Mouse (Mus musculus) MEL (cell line): Measurements from ENCODE around the gene Phf12. TPM values are rescaled to one million over a fixed set of nuclear protein-coding genes. Genes with fewer than 3 reads are reported as not detected.

Source experiments
- DNase-seq: peaks from one replicate; pipeline ENCODE4 v3.0.0; 2011; ENCODE audit warnings: low read depth, low spot score
- H3K27ac ChIP-seq: 2 replicates; pipeline ENCODE4 v1.5.1; 2012; ENCODE audit warnings: low read depth, mild to moderate bottlenecking, control low read depth, low read length, moderate library complexity; ENCODE audit not compliant: control insufficient read depth
- H3K27me3 ChIP-seq, 2 experiments: fragments of 150-350 bp in 1 of 2; sonication (generic) in 1 of 2; 2 replicates each; pipeline ENCODE4 v1.6.1; 2012; ENCODE audit warnings: low read length in 2 of 2, mild to moderate bottlenecking in 2 of 2, improper control_type of control experiment in 1 of 2, moderate library complexity in 1 of 2; ENCODE audit not compliant: insufficient read depth in 2 of 2, control insufficient read depth in 1 of 2
- H3K36me3 ChIP-seq, 2 experiments: 2 replicates each; pipeline ENCODE4 v1.6.1; 2012 to 2014; ENCODE audit warnings: low read length in 2 of 2, improper control_type of control experiment in 1 of 2, inconsistent platforms in 1 of 2, mild to moderate bottlenecking in 1 of 2; ENCODE audit not compliant: insufficient read depth in 2 of 2, control insufficient read depth in 1 of 2
- H3K4me1 ChIP-seq, 2 experiments: fragments of 150-350 bp in 1 of 2; sonication (generic) in 1 of 2; 2 replicates each; pipeline ENCODE4 v1.6.1; 2012; ENCODE audit warnings: low read length in 2 of 2, improper control_type of control experiment in 1 of 2, mild to moderate bottlenecking in 1 of 2; ENCODE audit not compliant: insufficient read depth in 2 of 2, control insufficient read depth in 1 of 2
- H3K4me3 ChIP-seq, 2 experiments: fragments of 150-350 bp in 1 of 2; sonication (generic) in 1 of 2; 2 replicates each; pipeline ENCODE4 v1.5.1; 2012; ENCODE audit warnings: low read depth in 2 of 2, low read length in 2 of 2, mild to moderate bottlenecking in 2 of 2, moderate library complexity in 2 of 2, control low read depth in 1 of 2, improper control_type of control experiment in 1 of 2; ENCODE audit not compliant: control insufficient read depth in 1 of 2, insufficient read depth in 1 of 2
- H3K79me2 ChIP-seq: 2 replicates; pipeline ENCODE4 v1.6.1; 2012; ENCODE audit warnings: mild to moderate bottlenecking, low read length, moderate library complexity; ENCODE audit not compliant: control insufficient read depth, poor library complexity, insufficient read depth
- H3K9ac ChIP-seq: 2 replicates; pipeline ENCODE4 v1.6.1; 2012; ENCODE audit warnings: low read depth, mild to moderate bottlenecking, control low read depth, low read length, moderate library complexity; ENCODE audit not compliant: control insufficient read depth, poor library complexity, severe bottlenecking
- H3K9me3 ChIP-seq: fragments of 150-350 bp; sonication (generic); replicated peaks from 2 replicates; pipeline ENCODE4 v1.6.1; 2012; ENCODE audit warnings: mild to moderate bottlenecking, low read length, improper control_type of control experiment, moderate library complexity; ENCODE audit not compliant: insufficient read depth
- BHLHE40 ChIP-seq: IDR thresholded peaks from 2 replicates; pipeline ENCODE4 v1.6.1; 2012; ENCODE audit warnings: low read depth, mild to moderate bottlenecking, inconsistent platforms, low read length, improper control_type of control experiment, borderline replicate concordance
- CHD1 ChIP-seq: IDR thresholded peaks from 2 replicates; pipeline ENCODE4 v1.6.1; 2012; ENCODE audit warnings: low read depth, mild to moderate bottlenecking, inconsistent platforms, low read length, improper control_type of control experiment
- CTCF ChIP-seq, 3 experiments: IDR thresholded peaks in 2 of 3; conservative IDR thresholded peaks in 1 of 3; 2 replicates each; pipeline ENCODE4 v1.5.1; 2011 to 2012; ENCODE audit warnings: low read length in 3 of 3, low read depth in 2 of 3, mild to moderate bottlenecking in 2 of 3, improper control_type of control experiment in 1 of 3, inconsistent platforms in 1 of 3, mixed read lengths in 1 of 3, moderate library complexity in 1 of 3; ENCODE audit not compliant: control insufficient read depth in 1 of 3, insufficient read depth in 1 of 3, poor library complexity in 1 of 3, severe bottlenecking in 1 of 3
- E2F4 ChIP-seq: IDR thresholded peaks from 2 replicates; pipeline ENCODE4 v1.6.1; 2011; ENCODE audit warnings: low read depth, low read length, improper control_type of control experiment, borderline replicate concordance
- ELF1 ChIP-seq: IDR thresholded peaks from 2 replicates; pipeline ENCODE4 v1.6.1; 2014; ENCODE audit warnings: low read depth, mild to moderate bottlenecking, inconsistent platforms, low read length, improper control_type of control experiment, moderate library complexity
- EP300 ChIP-seq, 2 experiments: IDR thresholded peaks; 2 replicates each; pipeline ENCODE4 v1.6.1; 2011; ENCODE audit warnings: improper control_type of control experiment in 2 of 2, low read length in 2 of 2, low read depth in 1 of 2, mild to moderate bottlenecking in 1 of 2
- GATA1 ChIP-seq: IDR thresholded peaks from 2 replicates; pipeline ENCODE4 v1.6.1; 2011; ENCODE audit warnings: low read depth, low read length, improper control_type of control experiment
- KAT2A ChIP-seq: conservative IDR thresholded peaks from 2 replicates; pipeline ENCODE4 v1.6.1; 2012; ENCODE audit warnings: low read depth, low read length, improper control_type of control experiment, inconsistent platforms
- MAX ChIP-seq: IDR thresholded peaks from 2 replicates; pipeline ENCODE4 v1.6.1; 2011; ENCODE audit warnings: low read length, improper control_type of control experiment
- MAZ ChIP-seq: IDR thresholded peaks from 2 replicates; pipeline ENCODE4 v1.6.1; 2012; ENCODE audit warnings: low read depth, mild to moderate bottlenecking, inconsistent platforms, low read length, improper control_type of control experiment
- MEF2A ChIP-seq: IDR thresholded peaks from 2 replicates; pipeline ENCODE4 v1.6.1; 2014; ENCODE audit warnings: low read depth, mild to moderate bottlenecking, inconsistent platforms, low read length, improper control_type of control experiment; ENCODE audit not compliant: poor library complexity, insufficient replicate concordance, severe bottlenecking; ENCODE audit errors: extremely low read depth
- MXI1 ChIP-seq: IDR thresholded peaks from 2 replicates; pipeline ENCODE4 v1.6.1; 2011; ENCODE audit warnings: mild to moderate bottlenecking, low read depth, low read length, improper control_type of control experiment
- MYC ChIP-seq: IDR thresholded peaks from 2 replicates; pipeline ENCODE4 v1.6.1; 2011; ENCODE audit warnings: low read depth, mild to moderate bottlenecking, low read length, improper control_type of control experiment, moderate library complexity
- NELFE ChIP-seq: IDR thresholded peaks from 2 replicates; pipeline ENCODE4 v1.6.1; 2011; ENCODE audit warnings: low read depth, low read length, improper control_type of control experiment
- NRF1 ChIP-seq: IDR thresholded peaks from 2 replicates; pipeline ENCODE4 v1.6.1; 2014; ENCODE audit warnings: low read depth, mild to moderate bottlenecking, inconsistent platforms, low read length, improper control_type of control experiment, moderate library complexity; ENCODE audit not compliant: poor library complexity, insufficient read depth, severe bottlenecking
- POLR2AphosphoS2 ChIP-seq: IDR thresholded peaks from 2 replicates; pipeline ENCODE4 v1.6.1; 2011; ENCODE audit warnings: low read length, improper control_type of control experiment
- RCOR1 ChIP-seq: IDR thresholded peaks from 2 replicates; pipeline ENCODE4 v1.6.1; 2012; ENCODE audit warnings: low read depth, mild to moderate bottlenecking, inconsistent platforms, low read length, improper control_type of control experiment
- SIN3A ChIP-seq: IDR thresholded peaks from 2 replicates; pipeline ENCODE4 v1.6.1; 2012; ENCODE audit warnings: low read length, improper control_type of control experiment, inconsistent platforms
- TCF12 ChIP-seq: IDR thresholded peaks from 2 replicates; pipeline ENCODE4 v1.6.1; 2014; ENCODE audit warnings: low read depth, mild to moderate bottlenecking, inconsistent platforms, low read length, improper control_type of control experiment, moderate library complexity
- UBTF ChIP-seq: IDR thresholded peaks from 2 replicates; pipeline ENCODE4 v1.6.1; 2012; ENCODE audit warnings: low read depth, mild to moderate bottlenecking, inconsistent platforms, low read length, improper control_type of control experiment, moderate library complexity, borderline replicate concordance; ENCODE audit not compliant: insufficient read depth
- ZC3H11A ChIP-seq: IDR thresholded peaks from 2 replicates; pipeline ENCODE4 v1.6.1; 2012; ENCODE audit warnings: low read depth, mild to moderate bottlenecking, inconsistent platforms, low read length, improper control_type of control experiment
- ZMIZ1 ChIP-seq: IDR thresholded peaks from 2 replicates; pipeline ENCODE4 v1.6.1; 2012; ENCODE audit warnings: low read depth, mild to moderate bottlenecking, inconsistent platforms, low read length, improper control_type of control experiment, moderate library complexity
- ZNF384 ChIP-seq: IDR thresholded peaks from 2 replicates; pipeline ENCODE4 v1.6.1; 2012; ENCODE audit warnings: low read depth, mild to moderate bottlenecking, inconsistent platforms, low read length, improper control_type of control experiment
- polyA plus RNA-seq, 2 experiments: library from polyadenylated mRNA; stranded (reverse) in 1 of 2; unstranded in 1 of 2; fragments of >175 nt in 1 of 2; fragments of >200 nt in 1 of 2; gene quantifications; 2 replicates each; pipeline versions ENCODE4 v1.2.1 to v1.2.4; 2012; ENCODE audit warnings: low replicate concordance in 2 of 2, low read depth in 1 of 2; ENCODE audit not compliant: insufficient read length in 2 of 2, insufficient read depth in 1 of 2, missing spikeins in 1 of 2
- total RNA-seq: library from RNA; depleted of rRNA; stranded (reverse); fragments of 300-350 nt; gene quantifications from 2 replicates; pipeline ENCODE4 v1.2.3, GENCODE M21; 2012

Phf12 gene
- total and polyA plus RNA-seq, 3 experiments = 20.7 to 56.9 (median 43.8) TPM

DNA sequence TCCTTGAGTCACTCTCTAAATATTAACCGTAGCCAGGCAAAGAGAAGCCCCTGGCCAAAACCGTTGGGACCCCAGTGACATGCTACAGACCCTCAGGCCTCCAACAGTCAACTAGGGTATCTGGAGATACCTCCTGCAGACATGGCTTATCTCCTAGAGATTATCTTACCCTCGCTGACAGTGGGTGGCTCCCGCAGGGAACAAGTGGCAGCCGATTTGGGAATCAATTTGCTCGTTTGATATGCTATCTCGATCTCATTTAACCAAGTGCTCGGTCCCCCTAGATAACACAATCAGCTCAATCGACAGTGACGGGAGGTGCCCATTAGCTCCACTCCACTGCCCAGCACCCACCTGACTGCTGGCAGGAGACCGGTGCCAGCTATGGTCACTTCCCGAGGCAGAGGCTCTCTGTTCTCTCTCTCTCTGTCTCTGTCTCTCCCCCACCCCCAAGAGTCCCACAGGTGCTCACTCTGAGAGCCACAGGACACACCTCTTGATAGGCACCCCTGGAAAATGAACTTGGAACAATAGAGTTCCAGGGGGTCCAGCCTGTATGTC, 32.3 kb upstream of the Phf12 start:
- H3K4me1 ChIP-seq = peaks cover 0 to 21% of the 10 kb centered on the region in 2 experiments; a peak in 3 of 4 replicates
- peaks cover 0 to 5% of the 10 kb centered on the region in 2 experiments for H3K27me3 ChIP-seq
- H3K79me2 ChIP-seq = no peaks in the 10 kb centered on the region
- no peak overlapping the region for H3K9ac ChIP-seq
- H3K4me3 ChIP-seq = no peak overlapping the region
- no peaks in the 10 kb centered on the region for H3K9me3 ChIP-seq
- no peak for DNase-seq
- peak; percentile 64 for TF ChIP-seq GATA1
- 0 out of 2 replicates have a peak, but pooled peaks have one; percentile 35 for TF ChIP-seq TCF12
- TF ChIP-seq EP300 (IDR thresholded peaks at IDR 0.05; ENCODE audit: low read depth in 1 of 2, low read length in 2 of 2) = peak in 1 of 2 experiments; percentile 57; a peak in 2 of 4 replicates
- TF ChIP-seq RCOR1 = no peak
- TF ChIP-seq BHLHE40 = no peak
- no peak for TF ChIP-seq NRF1
- TF ChIP-seq E2F4 = no peak
- no peak for TF ChIP-seq KAT2A
- TF ChIP-seq, all 39 proteins: peak for 3
- H3K36me3 ChIP-seq = peaks cover 0 to 8% of the 10 kb centered on the region in 2 experiments; a peak in 2 of 4 replicates
- H3K27ac ChIP-seq = no peak overlapping the region

DNA sequence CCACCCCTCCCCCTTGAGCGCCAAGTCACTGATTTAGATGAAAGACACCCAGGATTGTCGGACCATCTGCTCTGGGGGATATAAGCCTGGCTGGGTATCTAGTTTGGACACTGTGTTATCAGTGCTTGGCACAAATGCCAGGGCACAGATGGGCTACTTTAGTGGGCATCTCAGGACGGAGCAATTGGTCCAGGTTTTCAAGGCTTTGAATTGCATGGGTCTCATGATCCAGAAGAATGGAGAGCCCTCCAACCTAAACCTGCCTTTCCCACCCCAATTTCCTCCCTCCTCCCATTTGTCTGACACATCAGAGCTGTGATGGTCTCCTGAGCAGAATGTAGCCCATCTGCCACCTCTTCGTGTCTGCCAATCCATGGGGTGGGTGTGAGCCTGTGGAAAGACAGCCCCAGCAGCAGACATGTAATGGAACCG, 31.7 kb upstream of the Phf12 start:
- H3K4me3 ChIP-seq = no peak overlapping the region; a peak in 1 of 4 replicates

More for the DNA sequence above, 31.7 kb upstream of the Phf12 start:
- H3K27me3 ChIP-seq = peaks cover 0 to 6% of the 10 kb centered on the region in 2 experiments
- H3K9ac ChIP-seq = no peak overlapping the region
- DNase-seq = no peak
- no peak overlapping the region for H3K27ac ChIP-seq
- H3K36me3 ChIP-seq = peaks cover 0 to 8% of the 10 kb centered on the region in 2 experiments; a peak in 2 of 4 replicates
- peaks cover 0 to 21% of the 10 kb centered on the region in 2 experiments; a peak in 3 of 4 replicates for H3K4me1 ChIP-seq
- no peaks in the 10 kb centered on the region for H3K79me2 ChIP-seq
- TF ChIP-seq MAZ (no peak), BHLHE40 (no peak), MYC (no peak), ZC3H11A (no peak), NELFE (no peak), CTCF (IDR thresholded peaks at IDR 0.05 in 2 of 3, conservative IDR thresholded peaks at IDR 0.05 in 1 of 3; ENCODE audit: control insufficient read depth in 1 of 3, insufficient read depth in 1 of 3, low read depth in 2 of 3, low read length in 3 of 3, poor library complexity in 1 of 3, severe bottlenecking in 1 of 3) (no peak), ZMIZ1 (no peak), MEF2A (no peak), RCOR1 (no peak), MAX (no peak), MXI1 (no peak), CHD1 (no peak), SIN3A (no peak), UBTF (no peak), ZNF384 (no peak), POLR2AphosphoS2 (no peak), ELF1 (no peak)
- H3K9me3 ChIP-seq = no peaks in the 10 kb centered on the region
